Mouse (Mus musculus) liver, adult 2 months (tissue): ENCODE results near the gene Map1b. TPM values are rescaled to one million over a fixed set of nuclear protein-coding genes. Genes with fewer than 3 reads are reported as not detected.
A peak's percentile ranks its signal among the peaks of the same experiment; 100 is the strongest.

ENCODE experiments used
- DNase-seq: peaks from one replicate; pipeline ENCODE4 v3.0.0-alpha.2; 2011; ENCODE audit warnings: low read depth, low spot score; ENCODE audit errors: extremely low read depth
- H3K27ac ChIP-seq: fragments of 200-500 bp; replicated peaks from 2 replicates; pipeline ENCODE4 v1.5.1; 2012; ENCODE audit warnings: low read depth, mild to moderate bottlenecking, control low read depth, inconsistent platforms, low read length; ENCODE audit not compliant: insufficient read depth
- H3K27me3 ChIP-seq: fragments of 200-500 bp; 2 replicates; pipeline ENCODE4 v1.6.1; 2012; ENCODE audit warnings: mild to moderate bottlenecking, moderate library complexity, low read length, inconsistent platforms; ENCODE audit not compliant: control insufficient read depth, insufficient read depth
- H3K36me3 ChIP-seq: fragments of 200-500 bp; 2 replicates; pipeline ENCODE4 v1.6.1; 2012; ENCODE audit warnings: low read length, inconsistent platforms; ENCODE audit not compliant: control insufficient read depth, insufficient read depth
- H3K4me1 ChIP-seq: fragments of 200-500 bp; 2 replicates; pipeline ENCODE4 v1.6.1; 2011; ENCODE audit warnings: low read length; ENCODE audit not compliant: control insufficient read depth, insufficient read depth
- H3K4me3 ChIP-seq: fragments of 200-500 bp; 2 replicates; pipeline ENCODE4 v1.5.1; 2011; ENCODE audit warnings: low read depth, mild to moderate bottlenecking, control low read depth, low read length, moderate library complexity; ENCODE audit not compliant: insufficient read depth
- H3K79me2 ChIP-seq: fragments of 200-500 bp; 2 replicates; pipeline ENCODE4 v1.6.1; 2012; ENCODE audit warnings: inconsistent platforms, mild to moderate bottlenecking, low read length, moderate library complexity; ENCODE audit not compliant: control insufficient read depth, insufficient read depth
- H3K9ac ChIP-seq: fragments of 200-500 bp; 2 replicates; pipeline ENCODE4 v1.6.1; 2012; ENCODE audit warnings: low read depth, mild to moderate bottlenecking, control low read depth, inconsistent platforms, low read length
- CTCF ChIP-seq: fragments of 200-500 bp; IDR thresholded peaks from 2 replicates; pipeline ENCODE4 v1.5.1; 2011; ENCODE audit warnings: low read depth, low read length, control low read depth
- POLR2A ChIP-seq: fragments of 200-500 bp; IDR thresholded peaks from 2 replicates; pipeline ENCODE4 v1.6.1; 2011; ENCODE audit warnings: low read length, control low read depth; ENCODE audit not compliant: insufficient read depth; ENCODE audit errors: extremely low read depth
- WGBS: fragments of 180-500 bp; shearing (Covaris S2); methylation state at CpG from one replicate; pipeline ENCODE4 v1.1.7; 2018; 5-methylcytosine and 5-hydroxymethylcytosine counted together
- polyA plus RNA-seq: library from polyadenylated mRNA; depleted of rRNA; stranded (reverse); fragments of >200 nt; gene quantifications from 2 replicates; pipeline ENCODE4 v1.2.3, GENCODE M21; 2012; rRNA removed
- total RNA-seq: library from RNA; depleted of rRNA; stranded (reverse); fragments of >200 nt; gene quantifications from 2 replicates; pipeline ENCODE4 v1.2.3, GENCODE M21; 2014; rRNA removed

Gene Map1b
- total RNA-seq (0.18 and 0.54 TPM in 2 replicates), polyA plus RNA-seq (0.02 and 0.09 TPM in 2 replicates)

- no peaks in the 10 kb centered on the region for H3K79me2 ChIP-seq
- H3K27me3 ChIP-seq = peaks cover 26% of the 10 kb centered on the region
- DNase-seq = no peak
- no peak within 1 kb of the TSS for H3K27ac ChIP-seq
- H3K4me3 ChIP-seq = peak within 1 kb of the TSS; percentile 52
- no peak for TF ChIP-seq POLR2A
- no peak for TF ChIP-seq CTCF
- WGBS = 2% methylated on average over 23 of the region's 32 CpGs
- peaks cover 3% of the 10 kb centered on the region; the same call in 1 of the 2 replicates for H3K4me1 ChIP-seq
- peak within 1 kb of the TSS; percentile 58 for H3K9ac ChIP-seq
- no peaks in the 10 kb centered on the region for H3K36me3 ChIP-seq
These were observed at the start of gene Map1b for GRCm38 (mm10) chr13:99516448-99516881. Gene Map1b, minus strand, starts transcription at chr13:99516540.

- Histone ChIP-seq H3K27ac (no peak overlapping the region), H3K9ac (no peak overlapping the region), H3K27me3 (no peaks in the 10 kb centered on the region), H3K4me1 (no peaks in the 10 kb centered on the region), H3K79me2 (no peaks in the 10 kb centered on the region), H3K36me3 (no peaks in the 10 kb centered on the region), H3K4me3 (no peak overlapping the region)
- WGBS = 14% methylated on average over 3 of the region's 3 CpGs
- no peak for TF ChIP-seq POLR2A
- no peak for TF ChIP-seq CTCF
- DNase-seq = peak; percentile 12
These were observed 48.0 kb upstream of the Map1b start for GRCm38 (mm10) chr13:99564346-99564745.

DNA sequence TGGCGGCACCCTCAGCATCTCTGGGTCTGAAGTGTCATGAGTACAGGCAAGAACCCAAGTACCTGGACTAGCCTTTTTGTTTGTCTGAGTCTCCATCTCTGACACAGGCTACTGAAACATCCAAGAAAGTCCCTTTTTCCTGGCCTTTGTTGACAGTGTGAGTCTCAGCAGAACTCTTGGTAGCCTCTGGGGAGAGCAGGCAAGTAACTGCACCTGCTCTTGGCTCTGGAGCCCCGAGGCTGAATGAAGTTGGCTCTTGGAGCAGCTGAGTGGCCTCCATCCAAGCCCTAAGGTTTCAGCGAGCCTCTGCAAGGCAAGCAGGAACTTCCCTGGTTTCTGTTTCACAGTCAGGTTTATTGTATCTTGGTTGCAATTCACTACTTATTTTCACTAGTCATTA, 46.7 kb upstream of the Map1b start:
- Histone ChIP-seq H3K36me3 (no peaks in the 10 kb centered on the region), H3K9ac (no peak overlapping the region), H3K4me1 (no peaks in the 10 kb centered on the region), H3K79me2 (no peaks in the 10 kb centered on the region), H3K27me3 (no peaks in the 10 kb centered on the region), H3K4me3 (no peak overlapping the region), H3K27ac (no peak overlapping the region)
- no peak for TF ChIP-seq POLR2A
- no peak for TF ChIP-seq CTCF
- 65% methylated on average over 3 of the region's 3 CpGs for WGBS
- no peak for DNase-seq

GRCm38 (mm10) chr13:99561843-99562550, 45.7 kb upstream of the Map1b start:
- Histone ChIP-seq H3K4me3 (no peak overlapping the region), H3K27ac (no peak overlapping the region), H3K27me3 (no peaks in the 10 kb centered on the region), H3K4me1 (no peaks in the 10 kb centered on the region), H3K36me3 (no peaks in the 10 kb centered on the region), H3K9ac (no peak overlapping the region), H3K79me2 (no peaks in the 10 kb centered on the region)
- WGBS = 66% methylated on average over 10 of the region's 10 CpGs
- TF ChIP-seq CTCF (no peak), POLR2A (no peak)
- DNase-seq = no peak

DNA sequence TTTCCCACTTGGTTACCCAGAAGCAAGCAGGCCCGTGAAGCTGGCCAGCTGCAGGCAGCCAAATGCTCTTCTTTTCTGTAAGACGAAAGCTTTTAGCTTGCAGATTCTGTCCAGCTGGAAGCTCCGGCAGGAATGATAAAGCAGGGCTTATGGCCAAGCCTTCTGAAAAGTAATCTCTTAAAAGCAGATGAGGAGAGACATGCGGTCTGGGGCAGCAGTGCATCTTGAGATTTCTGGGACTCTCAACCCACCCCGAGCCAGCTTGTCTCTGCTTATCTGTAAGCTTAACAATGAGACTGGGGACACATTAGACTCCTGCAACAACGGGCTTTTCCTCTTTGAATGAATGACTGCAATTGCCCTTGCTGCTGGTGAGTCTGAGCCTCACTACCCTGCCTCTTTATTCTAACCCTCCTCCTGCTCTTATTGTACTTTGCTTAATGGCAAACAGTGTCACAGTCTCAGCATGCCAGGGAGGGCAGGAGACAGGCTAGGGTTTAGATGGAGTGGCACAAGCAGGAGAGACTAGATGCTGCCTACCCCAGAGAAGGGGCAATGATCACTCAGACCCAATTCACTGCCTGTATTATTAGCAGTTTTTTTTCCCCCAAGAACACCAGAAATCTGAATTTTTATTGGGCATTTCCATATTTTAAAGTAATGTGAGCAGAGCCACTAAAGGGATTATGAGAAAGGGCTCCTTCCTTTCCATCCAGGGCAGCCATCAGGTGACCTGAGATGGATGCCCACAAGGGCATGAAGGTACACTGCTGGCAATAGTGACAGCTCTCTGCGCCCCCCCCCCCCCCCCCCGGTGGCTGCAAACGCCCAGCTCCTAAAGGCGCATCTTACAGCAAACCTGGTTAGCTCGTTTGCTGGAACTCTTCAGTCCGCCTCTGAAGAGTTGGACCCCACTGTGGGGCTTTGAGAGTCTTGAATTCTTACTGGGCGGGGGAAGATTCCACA, 44.6 kb upstream of the Map1b start:
- no peak overlapping the region for H3K9ac ChIP-seq
- 52% methylated on average over 13 of the region's 13 CpGs for WGBS
- TF ChIP-seq POLR2A (no peak), CTCF (no peak)
- H3K36me3 ChIP-seq = no peaks in the 10 kb centered on the region
- H3K79me2 ChIP-seq = no peaks in the 10 kb centered on the region
- H3K27ac ChIP-seq = no peak overlapping the region
- no peak for DNase-seq
- H3K4me3 ChIP-seq = no peak overlapping the region
- no peaks in the 10 kb centered on the region for H3K4me1 ChIP-seq
- H3K27me3 ChIP-seq = no peaks in the 10 kb centered on the region
